Mouse (Mus musculus): Measurements from ENCODE around the gene Hsbp1.
"Not testable (repeated sequence)": the region's sequence is repeated elsewhere in the genome, so short reads cannot be mapped to it uniquely, and the experiment has no call there.

The Hsbp1 gene

GRCm38 (mm10) chr8:119344190-119344856 is at the start of gene Hsbp1:
Gene Hsbp1 (plus strand): TSS chr8:119344488.
- peak; percentile 91 for DNase-seq (ENCODE audit: low spot score)

GRCm38 (mm10) chr8:119295477-119295876 is 48.8 kb upstream of the Hsbp1 start:
- DNase-seq (ENCODE audit: low spot score), result no peak

- peak; percentile 8 for DNase-seq (ENCODE audit: low spot score)
These were observed 46.5 kb upstream of the Hsbp1 start for GRCm38 (mm10) chr8:119297752-119298151.

GRCm38 (mm10) chr8:119300335-119300734 is 44.0 kb upstream of the Hsbp1 start:
- DNase-seq (ENCODE audit: low spot score), result no peak

- no peak for DNase-seq (ENCODE audit: low spot score)
These were observed 40.1 kb upstream of the Hsbp1 start for GRCm38 (mm10) chr8:119304196-119304595.

GRCm38 (mm10) chr8:119311412-119311811 is 32.9 kb upstream of the Hsbp1 start:
- DNase-seq (ENCODE audit: low spot score), result peak; percentile 24

- no peak for DNase-seq (ENCODE audit: low spot score)
These were observed 21.1 kb upstream of the Hsbp1 start for GRCm38 (mm10) chr8:119323215-119323614.

- DNase-seq (ENCODE audit: low spot score), result no peak
These were observed 4.7 kb upstream of the Hsbp1 start for GRCm38 (mm10) chr8:119339546-119339945.

- no peak for DNase-seq (ENCODE audit: low spot score)
These were observed 682 bp upstream of the Hsbp1 start for GRCm38 (mm10) chr8:119343606-119344005.

GRCm38 (mm10) chr8:119345029-119345682 is 868 bp downstream of the Hsbp1 start:
- DNase-seq (ENCODE audit: low spot score), result peak; percentile 28

GRCm38 (mm10) chr8:119345683-119346075 is 1.4 kb downstream of the Hsbp1 start:
- peak; percentile 33 for DNase-seq (ENCODE audit: low spot score)

- no peak for DNase-seq (ENCODE audit: low spot score)
These were observed 7.4 kb downstream of the Hsbp1 start for GRCm38 (mm10) chr8:119351647-119352046.

GRCm38 (mm10) chr8:119352977-119353658 is 8.8 kb downstream of the Hsbp1 start:
- peak; percentile 6 for DNase-seq (ENCODE audit: low spot score)

- no peak for DNase-seq (ENCODE audit: low spot score)
These were observed 9.4 kb downstream of the Hsbp1 start for GRCm38 (mm10) chr8:119353659-119354023.

- DNase-seq (ENCODE audit: low spot score), result peak; percentile 29
These were observed 12.3 kb downstream of the Hsbp1 start for GRCm38 (mm10) chr8:119356631-119357030.

- DNase-seq (ENCODE audit: low spot score), result no peak
These were observed 13.9 kb downstream of the Hsbp1 start for GRCm38 (mm10) chr8:119358175-119358574.

GRCm38 (mm10) chr8:119358836-119359235 is 14.5 kb downstream of the Hsbp1 start:
- peak; percentile 35 for DNase-seq (ENCODE audit: low spot score)

GRCm38 (mm10) chr8:119360686-119361295 is 16.5 kb downstream of the Hsbp1 start:
- no peak for DNase-seq (ENCODE audit: low spot score)

- not testable (repeated sequence) for DNase-seq (ENCODE audit: low spot score)
These were observed 30.4 kb downstream of the Hsbp1 start for GRCm38 (mm10) chr8:119374716-119375115.

- DNase-seq (ENCODE audit: low spot score), result no peak
These were observed 34.2 kb downstream of the Hsbp1 start for GRCm38 (mm10) chr8:119378476-119378875.

GRCm38 (mm10) chr8:119380619-119381018 is 36.3 kb downstream of the Hsbp1 start:
- peak; percentile 17 for DNase-seq (ENCODE audit: low spot score)

GRCm38 (mm10) chr8:119384478-119384877 is 40.2 kb downstream of the Hsbp1 start:
- DNase-seq (ENCODE audit: low spot score), result peak; percentile 51

GRCm38 (mm10) chr8:119385854-119386253 is 41.6 kb downstream of the Hsbp1 start:
- DNase-seq (ENCODE audit: low spot score), result no peak
